In the genomic region with DNA sequence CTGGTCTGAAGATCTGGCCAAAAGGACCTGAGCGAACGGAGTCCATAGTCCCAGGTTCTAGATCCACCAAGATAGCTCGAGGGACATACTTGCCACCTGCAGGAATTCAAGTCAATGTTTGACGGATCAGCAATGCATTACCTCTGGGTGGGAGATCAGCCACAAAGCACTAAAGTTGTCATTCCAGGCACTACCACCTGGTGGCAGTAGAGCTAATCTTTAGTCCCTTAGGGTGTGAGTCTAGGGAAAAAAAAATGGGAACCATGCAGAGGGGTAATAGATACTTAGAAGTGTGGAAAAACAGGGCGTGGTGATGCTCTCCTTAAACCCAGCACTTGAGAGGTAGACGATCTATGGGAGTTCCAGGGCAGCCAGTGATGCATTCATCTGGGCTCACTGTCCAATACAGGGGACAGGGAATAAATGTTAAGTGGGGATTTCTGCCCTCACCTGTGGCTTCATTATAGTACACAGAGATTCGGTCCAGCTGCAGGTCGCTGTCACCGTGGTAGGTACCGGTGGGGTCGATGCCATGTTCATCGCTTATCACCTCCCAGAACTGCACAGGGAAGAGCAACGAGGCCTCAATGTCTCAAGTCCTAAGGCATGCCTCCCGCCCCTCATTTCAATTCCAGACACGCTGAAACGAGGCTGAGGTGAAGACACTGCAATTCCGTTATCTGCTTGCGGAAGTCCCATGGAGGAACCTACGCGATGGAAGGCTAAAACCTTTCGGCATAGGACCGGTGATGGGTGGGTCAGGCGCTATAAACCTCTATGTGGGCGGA, we compare ENCODE assay signal across 8 mouse cellular contexts. TPM values are rescaled to one million over a fixed set of nuclear protein-coding genes. Genes with fewer than 3 reads are reported as not detected.
DNase-seq lines count a peak whose midpoint lies in the region; ATAC-seq lines count a peak whose summit lies in the region.

No protein-coding gene starts in this region.

- peak overlapping the region; percentile 97 for H3K27ac ChIP-seq in intestine, embryonic 14.5 days (ENCODE audit: low read depth)

- no peaks in the 10 kb centered on the region for H3K9me3 ChIP-seq in intestine, embryonic 14.5 days (ENCODE audit: control insufficient read depth, low read length)

- WGBS in intestine, embryonic 14.5 days = 7% methylated on average over 24 of the region's 24 CpGs

- peak overlapping the region; percentile 92 for H3K9ac ChIP-seq in intestine, embryonic 14.5 days (ENCODE audit: low read length)

- H3K27me3 ChIP-seq in intestine, embryonic 14.5 days (replicated peaks; ENCODE audit: control insufficient read depth, insufficient read depth, low read length) = no peaks in the 10 kb centered on the region

- peaks cover 45% of the 10 kb centered on the region for H3K36me3 ChIP-seq in intestine, embryonic 14.5 days (ENCODE audit: control insufficient read depth, insufficient read depth, low read length)

- DNase-seq in adrenal gland, adult 2 months = peak; percentile 81
- peak; percentile 92 for DNase-seq in embryo, embryonic 10 days (ENCODE audit: low spot score)
- DNase-seq in gastrocnemius, adult 8-10 months (ENCODE audit: low spot score in 2 of 2) = peak; percentile 76 to 80
- DNase-seq in intestine, embryonic 14.5 days (ENCODE audit: low spot score) = peak; percentile 91
- peak; percentile 95 for DNase-seq in left cerebral cortex, postnatal 14 days (ENCODE audit: low spot score in 2 of 2)
- peak; percentile 78 to 81 for DNase-seq in right cerebral cortex, postnatal 36 days (ENCODE audit: low spot score in 2 of 2)

- ATAC-seq in intestine, embryonic 14.5 days (replicated peaks; ENCODE audit: low FRiP score, low TSS enrichment, low read depth) = no peak
- peak; percentile 27 for ATAC-seq in megakaryocyte progenitor cell, adult 5-6 weeks (replicated peaks; ENCODE audit: poor library complexity)
- no peak for ATAC-seq in inflammation-experienced regulatory T-cells, adult 6 months

- peaks cover 31% of the 10 kb centered on the region for H3K4me1 ChIP-seq in intestine, embryonic 14.5 days (replicated peaks; ENCODE audit: control insufficient read depth, insufficient read depth, low read length)

- intact Hi-C loops in left cerebral cortex, postnatal 14 days (cut with DNase I) = loop anchor here (2.0 kb wide), 2 partner anchors 30 to 80 kb away; a partner anchor contains a TSS

- H3K4me3 ChIP-seq in intestine, embryonic 14.5 days (ENCODE audit: low read depth, low read length) = peak overlapping the region; percentile 69

- H3K4me2 ChIP-seq in intestine, embryonic 14.5 days (ENCODE audit: low read length) = peak overlapping the region; percentile 90

RNA-seq across cellular contexts. Expression of a gene that starts 1.7 kb away (rescaled TPM):
- 100 to 1,000 TPM; 152 to 198 TPM for total RNA-seq in adrenal gland, adult 2 months (2021)
- 137 and 156 TPM in 2 replicates for polyA plus RNA-seq in adrenal gland, adult 2 months (2012; rRNA removed)
- 10 to 100 TPM; 26.7 to 34.5 (median 28.3) TPM for total RNA-seq in gastrocnemius, adult 8-10 months (2022)
- polyA plus RNA-seq in intestine, embryonic 14.5 days (2014; fragmentation: Nextera tagmentation; extraction: Ambion mirVana) = 923 and 1,006 TPM in 2 replicates
- 100 to 1,000 TPM; 771 to 797 TPM for total RNA-seq in left cerebral cortex, postnatal 14 days (2021)
- total RNA-seq in megakaryocyte progenitor cell, adult 5-6 weeks (2015) = 871 and 938 TPM in 2 replicates
- 947 and 991 TPM in 2 replicates for total RNA-seq in megakaryocyte progenitor cell, adult 5-6 weeks (2017)
- 100 to 1,000 TPM; 404 to 882 (median 514) TPM for polyA plus RNA-seq in inflammation-experienced regulatory T-cells, adult 6 months (2017; shearing (Covaris generic))

RNA-seq across cellular contexts. Expression of a gene that starts 4.9 kb away (rescaled TPM):
- 10 to 100 TPM; 15.4 to 20.8 TPM for total RNA-seq in adrenal gland, adult 2 months (2021)
- 3.6 and 5.9 TPM in 2 replicates for polyA plus RNA-seq in adrenal gland, adult 2 months (2012; rRNA removed)
- 1 to 10 TPM; 3.2 to 5.0 (median 4.0) TPM for total RNA-seq in gastrocnemius, adult 8-10 months (2022)
- 16.6 and 17.8 TPM in 2 replicates for polyA plus RNA-seq in intestine, embryonic 14.5 days (2014; fragmentation: Nextera tagmentation; extraction: Ambion mirVana)
- total RNA-seq in left cerebral cortex, postnatal 14 days (2021) = 10 to 100 TPM; 10.7 to 14.6 TPM
- total RNA-seq in megakaryocyte progenitor cell, adult 5-6 weeks (2015) = 77.6 and 77.8 TPM in 2 replicates
- 17.5 and 17.6 TPM in 2 replicates for total RNA-seq in megakaryocyte progenitor cell, adult 5-6 weeks (2017)
- 10 to 100 TPM in 1 of 3 experiments, 1 to 10 TPM in 2; 6.1 to 10.7 (median 7.1) TPM for polyA plus RNA-seq in inflammation-experienced regulatory T-cells, adult 6 months (2017; shearing (Covaris generic))

RNA-seq across cellular contexts. Expression of a gene that starts 13.3 kb away (rescaled TPM):
- total RNA-seq in adrenal gland, adult 2 months (2021) = 10 to 100 TPM; 59.0 to 74.4 TPM
- polyA plus RNA-seq in adrenal gland, adult 2 months (2012; rRNA removed) = 61.0 and 66.2 TPM in 2 replicates
- total RNA-seq in gastrocnemius, adult 8-10 months (2022) = 10 to 100 TPM; 52.6 to 67.2 (median 55.9) TPM
- polyA plus RNA-seq in intestine, embryonic 14.5 days (2014; fragmentation: Nextera tagmentation; extraction: Ambion mirVana) = 42.5 and 48.5 TPM in 2 replicates
- total RNA-seq in left cerebral cortex, postnatal 14 days (2021) = 100 to 1,000 TPM; 153 to 168 TPM
- 52.9 and 58.3 TPM in 2 replicates for total RNA-seq in megakaryocyte progenitor cell, adult 5-6 weeks (2015)
- total RNA-seq in megakaryocyte progenitor cell, adult 5-6 weeks (2017) = 65.1 and 74.4 TPM in 2 replicates
- 10 to 100 TPM; 20.5 to 31.1 (median 28.1) TPM for polyA plus RNA-seq in inflammation-experienced regulatory T-cells, adult 6 months (2017; shearing (Covaris generic))

RNA-seq across cellular contexts. Expression of a gene that starts 14.9 kb away (rescaled TPM):
- total RNA-seq in adrenal gland, adult 2 months (2021) = 10 to 100 TPM in 1 of 2 experiments, 1 to 10 TPM in 1; 9.6 to 13.8 TPM
- polyA plus RNA-seq in adrenal gland, adult 2 months (2012; rRNA removed) = 17.1 and 17.6 TPM in 2 replicates
- total RNA-seq in gastrocnemius, adult 8-10 months (2022) = 1 to 10 TPM; 5.6 to 7.8 (median 6.6) TPM
- polyA plus RNA-seq in intestine, embryonic 14.5 days (2014; fragmentation: Nextera tagmentation; extraction: Ambion mirVana) = 4.4 and 5.1 TPM in 2 replicates
- 1 to 10 TPM; 5.4 to 5.7 TPM for total RNA-seq in left cerebral cortex, postnatal 14 days (2021)
- 28.1 and 41.7 TPM in 2 replicates for total RNA-seq in megakaryocyte progenitor cell, adult 5-6 weeks (2015)
- total RNA-seq in megakaryocyte progenitor cell, adult 5-6 weeks (2017) = 24.6 and 33.1 TPM in 2 replicates
- polyA plus RNA-seq in inflammation-experienced regulatory T-cells, adult 6 months (2017; shearing (Covaris generic)) = 10 to 100 TPM in 1 of 3 experiments, 1 to 10 TPM in 1, under 1 TPM in 1; 0.54 to 11.8 (median 1.3) TPM

RNA-seq across cellular contexts. Expression of a gene that starts 24.7 kb away (rescaled TPM):
- total RNA-seq in adrenal gland, adult 2 months (2021) = 1 to 10 TPM; 3.3 to 4.8 TPM
- polyA plus RNA-seq in adrenal gland, adult 2 months (2012; rRNA removed) = 9.3 and 11.7 TPM in 2 replicates
- total RNA-seq in gastrocnemius, adult 8-10 months (2022) = 1 to 10 TPM in 2 of 4 experiments, under 1 TPM in 2; 0.52 to 2.6 (median 1.4) TPM
- polyA plus RNA-seq in intestine, embryonic 14.5 days (2014; fragmentation: Nextera tagmentation; extraction: Ambion mirVana) = 62.6 and 69.3 TPM in 2 replicates
- total RNA-seq in left cerebral cortex, postnatal 14 days (2021) = 1 to 10 TPM; 5.1 TPM
- 47.4 and 64.5 TPM in 2 replicates for total RNA-seq in megakaryocyte progenitor cell, adult 5-6 weeks (2015)
- 43.1 and 50.1 TPM in 2 replicates for total RNA-seq in megakaryocyte progenitor cell, adult 5-6 weeks (2017)
- 10 to 100 TPM; 25.4 to 64.8 (median 27.4) TPM for polyA plus RNA-seq in inflammation-experienced regulatory T-cells, adult 6 months (2017; shearing (Covaris generic))

Comparison
In these comparisons a context has a peak if more than half of its experiments do, and no peak if none do; other contexts are left out.
1. RNA of a gene that starts 1.7 kb away (total RNA-seq): 871 to 991 TPM in megakaryocyte progenitor cell, adult 5-6 weeks, 771 to 797 TPM in left cerebral cortex, postnatal 14 days and 152 to 198 TPM in adrenal gland, adult 2 months; 26.7 to 34.5 TPM in gastrocnemius, adult 8-10 months; every median in the first group is over 4 times any median in the second.
2. Peak in every context shown above with its lines, with median percentiles within 50 percentile points of each other: DNase-seq.